In genomic region chr16:41521566-41521965, GRCm38 (mm10) we compare ENCODE assay signal across 15 mouse cellular contexts.
"Had no signal": no experiment of that assay in that cellular context is flagged by ENCODE, and none has a peak within 500 bp of the region (broad histone marks: within the 10 kb centered on the region; RNA-seq: fewer than 3 reads in every experiment).

No protein-coding gene starts in this region.

- H3K4me1 ChIP-seq: limb, embryonic 10.5 days; liver, embryonic 15.5 days; stomach, embryonic 15.5 days had no signal

- ATAC-seq: intestine, embryonic 16.5 days; lung, postnatal 0 days had no signal

- H3K4me3 ChIP-seq: left cerebral cortex, adult 2 months; limb, embryonic 10.5 days; liver, embryonic 15.5 days; midbrain, embryonic 10.5 days; myocyte; stomach, embryonic 15.5 days had no signal

- DNase-seq: lung, adult 2 months; lung, postnatal 36 days; retina, postnatal 1 day; right cerebral cortex, postnatal 14 days; thymus, adult 2 months; thymus, postnatal 25 days had no signal

- H3K9me3 ChIP-seq: limb, embryonic 10.5 days; liver, embryonic 15.5 days; midbrain, embryonic 10.5 days; stomach, embryonic 15.5 days had no signal

- H3K36me3 ChIP-seq: limb, embryonic 10.5 days; liver, embryonic 15.5 days; midbrain, embryonic 10.5 days; stomach, embryonic 15.5 days had no signal

- H3K27ac ChIP-seq: left cerebral cortex, adult 2 months; limb, embryonic 10.5 days; liver, embryonic 15.5 days; midbrain, embryonic 10.5 days; stomach, embryonic 15.5 days had no signal

- H3K27me3 ChIP-seq: liver, embryonic 15.5 days; stomach, embryonic 15.5 days had no signal

- H3K9ac ChIP-seq: liver, embryonic 15.5 days; stomach, embryonic 15.5 days had no signal

- H3K4me2 ChIP-seq: liver, embryonic 11.5 days; liver, embryonic 15.5 days; stomach, embryonic 15.5 days had no signal
